Mouse (Mus musculus) heart, adult 8-10 months (tissue): ENCODE data around the gene Erbb2. TPM values are rescaled to one million over a fixed set of nuclear protein-coding genes. Genes with fewer than 3 reads are reported as not detected.

Experiments used
- DNase-seq: peaks from one replicate; pipeline ENCODE4 v3.0.0; 2022; ENCODE audit warnings: low spot score
- total RNA-seq, 4 experiments: library from RNA; stranded (reverse); gene quantifications; 2 replicates each; pipeline ENCODE4 v1.2.4; 2022

The Erbb2 gene
- total RNA-seq, 4 experiments from 2014 or later: 5.4 to 9.1 (median 8.0) TPM

GRCm38 (mm10) chr11:98385638-98386585 lies 26.4 kb upstream of the Erbb2 start, which contains the start of gene Pnmt:
Gene Pnmt, plus strand, starts transcription at chr11:98386450.
- DNase-seq: no peak

- no peak for DNase-seq
These were observed 25.7 kb upstream of the Erbb2 start for GRCm38 (mm10) chr11:98386596-98386995.

GRCm38 (mm10) chr11:98387056-98387577 lies 25.2 kb upstream of the Erbb2 start:
- DNase-seq: no peak

- no peak for DNase-seq
These were observed 24.0 kb upstream of the Erbb2 start for GRCm38 (mm10) chr11:98388282-98388681.

- no peak for DNase-seq
These were observed 23.0 kb upstream of the Erbb2 start for GRCm38 (mm10) chr11:98389221-98389780.

GRCm38 (mm10) chr11:98390141-98390540 lies 22.1 kb upstream of the Erbb2 start:
- no peak for DNase-seq

- no peak for DNase-seq
These were observed 20.2 kb upstream of the Erbb2 start for GRCm38 (mm10) chr11:98392034-98392433.

- no peak for DNase-seq
These were observed 19.6 kb upstream of the Erbb2 start for GRCm38 (mm10) chr11:98392645-98393044.

- DNase-seq: no peak
These were observed 19.0 kb upstream of the Erbb2 start for GRCm38 (mm10) chr11:98393317-98393716.

GRCm38 (mm10) chr11:98394301-98394700 lies 18.0 kb upstream of the Erbb2 start:
- DNase-seq: no peak

- no peak for DNase-seq
These were observed 17.2 kb upstream of the Erbb2 start for GRCm38 (mm10) chr11:98395041-98395440.

GRCm38 (mm10) chr11:98397946-98398345 lies 14.3 kb upstream of the Erbb2 start:
- no peak for DNase-seq

GRCm38 (mm10) chr11:98400161-98400726 lies 12.0 kb upstream of the Erbb2 start, which contains the start of gene Pgap3:
Gene Pgap3, minus strand, starts transcription at chr11:98400490.
- peak; percentile 86 for DNase-seq

GRCm38 (mm10) chr11:98400816-98401215 lies 11.5 kb upstream of the Erbb2 start:
- DNase-seq: no peak

GRCm38 (mm10) chr11:98406621-98407020 lies 5.6 kb upstream of the Erbb2 start:
- no peak for DNase-seq

GRCm38 (mm10) chr11:98408872-98409271 lies 3.4 kb upstream of the Erbb2 start:
- no peak for DNase-seq

GRCm38 (mm10) chr11:98409341-98409822 lies 2.9 kb upstream of the Erbb2 start:
- no peak for DNase-seq

GRCm38 (mm10) chr11:98412797-98413301 lies 579 bp downstream of the Erbb2 start:
- DNase-seq: no peak

- no peak for DNase-seq
These were observed 1.5 kb downstream of the Erbb2 start for GRCm38 (mm10) chr11:98413731-98414130.

GRCm38 (mm10) chr11:98414162-98414561 lies 1.9 kb downstream of the Erbb2 start:
- DNase-seq: no peak

GRCm38 (mm10) chr11:98417074-98417473 lies 4.8 kb downstream of the Erbb2 start:
- no peak for DNase-seq

GRCm38 (mm10) chr11:98418273-98418672 lies 6.0 kb downstream of the Erbb2 start:
- no peak for DNase-seq
